Mouse (Mus musculus): ENCODE data around the gene Gm45233. TPM values are rescaled to one million over a fixed set of nuclear protein-coding genes. Genes with fewer than 3 reads are reported as not detected.

Gene Gm45233
- total RNA-seq, 2 experiments from 2014 or later = 0.79 TPM; not detected in 1

DNA sequence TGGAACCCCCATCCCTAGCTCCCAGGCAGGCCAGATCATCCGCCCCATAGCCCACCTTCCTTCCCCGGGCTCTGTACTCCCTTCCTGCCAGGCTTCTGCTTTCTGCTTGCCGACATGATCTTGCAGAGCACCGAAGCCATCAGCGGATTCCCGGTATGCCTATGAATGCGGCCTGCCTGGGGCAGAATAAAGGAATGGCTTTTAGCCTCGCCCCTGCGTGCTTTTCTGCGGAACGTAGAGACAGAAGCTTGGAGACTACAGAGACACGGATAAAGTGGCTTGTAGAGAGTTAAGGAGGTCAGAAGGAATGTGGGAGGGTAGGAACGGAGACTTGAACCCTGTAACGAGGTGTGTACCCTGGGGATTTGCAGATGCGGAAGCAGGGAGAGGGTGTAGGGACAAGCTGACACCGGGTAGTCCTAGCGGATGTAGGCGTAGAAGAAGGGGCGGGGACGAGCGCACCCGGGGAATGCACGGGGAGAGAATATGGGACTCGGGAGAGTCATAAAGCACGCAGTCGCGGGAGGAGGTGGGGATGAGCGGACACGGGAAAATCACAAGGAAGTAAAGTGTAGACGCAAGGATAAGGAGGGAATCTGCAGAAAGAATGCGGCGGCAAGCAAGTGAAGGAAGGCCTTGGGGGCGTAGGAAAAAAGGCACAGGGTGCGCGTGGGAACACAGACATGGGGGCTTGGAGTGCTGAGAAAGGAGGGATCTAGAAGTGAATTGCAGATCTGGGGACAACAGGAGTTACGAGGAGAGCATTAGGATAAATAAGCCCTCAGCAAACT is 607 bp upstream of the Gm45233 start:
- intact Hi-C loops (cut with DNase I) = loop anchor here (10.0 kb wide), 1 partner anchor 139 kb away; no protein-coding TSS in a partner anchor
- DNase-seq = peak; percentile 71 to 75

DNA sequence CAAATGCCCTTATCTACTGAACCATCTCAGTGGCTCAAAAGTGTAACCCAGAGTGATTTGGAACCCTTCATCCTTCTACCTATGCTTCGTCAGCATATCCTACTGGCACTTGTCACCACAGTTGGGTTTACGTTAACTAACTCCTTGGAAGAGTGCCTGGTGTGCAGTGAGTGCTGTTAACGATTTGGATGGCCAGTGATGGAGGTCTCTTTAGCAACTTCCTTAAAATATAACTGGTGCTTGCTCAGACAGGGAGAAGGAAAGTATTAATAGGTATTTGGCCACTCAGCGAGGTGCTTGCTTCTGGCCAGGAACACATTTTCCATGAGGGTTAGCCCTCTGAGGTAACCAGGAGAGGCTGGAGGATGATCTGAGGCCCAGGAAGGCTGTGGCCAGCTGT is 3.9 kb downstream of the Gm45233 start:
- intact Hi-C loops (cut with DNase I) = loop anchor here (10.0 kb wide), 1 partner anchor 143 kb away; no protein-coding TSS in a partner anchor
- no peak for DNase-seq

DNA sequence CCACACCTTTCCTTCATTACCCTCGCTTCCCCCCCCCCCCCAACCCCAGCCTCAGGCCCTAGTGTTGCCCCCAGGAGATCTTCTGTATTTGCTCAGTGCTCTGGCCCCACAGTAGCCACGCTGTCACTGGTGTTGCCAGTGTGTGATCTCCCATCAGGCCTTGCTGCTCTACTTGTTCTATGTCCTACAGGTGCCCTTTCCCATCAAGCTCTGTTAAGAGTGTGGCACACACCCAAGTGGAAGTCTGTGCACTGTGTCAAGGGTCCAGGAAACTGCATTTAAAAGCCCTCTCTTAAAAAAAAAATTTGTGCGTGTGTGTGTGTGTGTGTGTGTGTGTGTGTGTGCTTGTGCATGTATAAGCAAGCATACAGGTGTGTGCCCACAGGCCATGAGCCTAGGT is 4.3 kb downstream of the Gm45233 start:
- DNase-seq = no peak
- intact Hi-C loops (cut with DNase I) = loop anchor here (10.0 kb wide), 1 partner anchor 143 kb away; no protein-coding TSS in a partner anchor

DNA sequence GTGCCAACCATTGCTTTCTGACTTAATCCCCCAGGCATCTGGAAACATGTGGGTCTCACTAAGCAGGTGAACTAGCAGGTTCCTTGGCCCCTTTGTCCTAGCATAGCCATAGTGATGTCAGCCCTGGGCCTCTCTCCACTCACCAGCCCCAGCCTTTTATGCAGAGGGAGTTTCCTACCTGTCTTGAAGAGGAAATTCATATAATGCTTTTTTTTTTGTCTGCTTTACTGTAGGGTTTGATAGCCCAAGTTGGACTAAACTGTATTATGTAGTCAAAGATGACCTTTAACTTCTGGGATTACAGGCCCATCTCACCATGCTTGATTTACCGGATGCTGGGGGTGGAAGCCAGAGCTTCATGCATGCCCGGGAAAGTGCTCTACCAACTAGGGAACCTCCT is 5.9 kb downstream of the Gm45233 start:
- intact Hi-C loops (cut with DNase I) = loop anchor here (10.0 kb wide), 1 partner anchor 145 kb away; no protein-coding TSS in a partner anchor
- DNase-seq = no peak

DNA sequence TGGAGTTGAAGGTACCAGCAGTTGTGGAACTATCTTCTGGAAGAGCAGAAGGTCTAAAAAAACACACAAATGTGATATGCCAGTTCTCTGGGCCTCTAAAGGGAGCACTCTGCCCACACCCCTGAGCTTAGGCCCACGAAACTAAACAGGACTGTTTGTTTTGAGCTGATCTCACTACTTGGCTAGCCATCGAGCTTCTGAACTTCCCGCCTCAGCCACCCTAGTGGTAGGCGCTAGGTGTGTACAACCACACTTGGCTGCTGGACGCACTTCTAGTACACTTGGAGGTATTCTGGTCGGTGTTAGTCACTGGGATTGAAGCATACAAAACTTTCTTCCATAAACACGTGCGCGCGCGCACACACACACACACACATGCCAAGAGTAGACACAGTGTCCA is 7.8 kb downstream of the Gm45233 start:
- no peak for DNase-seq
- intact Hi-C loops (cut with DNase I) = no loop called here

DNA sequence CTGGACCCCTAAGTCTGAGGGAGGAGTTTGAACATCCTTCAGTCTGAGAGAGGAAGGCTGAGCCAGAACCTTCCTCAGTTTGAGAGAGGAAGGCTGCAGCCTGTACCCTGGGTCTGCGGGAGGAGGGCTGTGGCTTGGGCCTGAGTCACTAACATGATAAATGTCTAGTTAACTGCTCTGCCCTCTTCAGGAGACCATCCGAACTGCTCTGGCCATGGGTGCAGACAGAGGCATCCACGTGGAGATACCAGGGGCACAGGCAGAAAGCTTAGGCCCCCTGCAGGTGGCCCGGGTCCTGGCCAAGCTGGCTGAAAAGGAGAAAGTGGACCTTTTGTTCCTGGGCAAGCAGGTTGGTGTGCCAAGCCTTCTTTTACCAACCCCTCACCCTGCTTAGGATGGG is 8.7 kb downstream of the Gm45233 start:
- intact Hi-C loops (cut with DNase I) = no loop called here
- no peak for DNase-seq

DNA sequence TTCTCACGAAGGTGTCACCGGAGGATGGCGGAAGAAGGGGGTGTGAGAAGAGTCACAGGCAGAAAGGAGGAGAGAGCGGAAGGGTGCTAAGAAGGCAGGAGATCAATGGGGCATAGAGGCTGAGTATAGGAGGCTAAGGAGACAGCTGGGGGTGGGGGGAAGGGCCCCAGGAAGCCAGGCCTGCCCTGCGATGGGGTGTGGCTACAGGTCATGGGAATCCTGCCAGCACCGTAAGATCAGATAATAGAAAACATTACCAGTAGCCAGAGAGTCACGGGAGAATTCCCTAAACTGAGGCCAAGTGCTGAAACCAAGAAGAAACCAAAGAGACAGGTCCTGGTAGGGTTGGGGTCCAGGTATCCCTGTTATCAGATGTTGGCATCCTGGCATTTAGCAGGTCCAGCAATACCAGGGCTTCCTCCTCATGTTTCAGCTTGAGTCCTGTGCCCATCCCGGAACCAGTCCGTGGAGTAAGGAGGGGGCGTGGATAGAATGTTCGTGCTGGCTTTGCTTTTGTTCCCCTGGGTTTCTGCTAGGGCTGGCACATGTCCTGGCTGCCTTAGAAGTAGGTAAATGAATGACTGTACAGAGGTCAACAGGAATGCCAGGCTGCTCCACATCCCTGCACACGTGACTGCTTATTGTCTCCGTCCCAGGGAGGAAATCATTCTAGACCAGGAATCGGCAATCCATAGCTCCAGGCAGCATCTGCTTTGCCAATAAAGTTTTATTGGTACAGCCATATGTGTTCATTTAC is 9.8 kb downstream of the Gm45233 start:
- DNase-seq = no peak

DNA sequence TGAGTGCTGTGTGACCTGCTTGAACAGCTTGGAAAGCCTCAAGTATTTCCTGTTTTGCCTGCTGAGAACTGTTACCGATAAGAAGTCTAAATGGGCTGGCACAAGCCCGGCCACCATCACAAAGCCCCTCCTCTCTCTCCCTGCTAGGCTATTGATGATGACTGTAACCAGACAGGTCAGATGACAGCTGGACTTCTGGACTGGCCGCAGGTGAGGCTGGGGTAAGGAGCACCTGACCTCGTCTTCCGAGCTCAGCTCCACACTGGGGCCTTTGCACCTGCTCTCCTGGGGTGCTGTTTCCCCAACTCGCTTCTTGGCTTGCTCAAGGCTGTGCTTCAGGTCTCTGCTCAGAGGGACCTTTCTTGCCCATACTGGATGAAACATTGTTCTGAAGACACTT is 10.4 kb downstream of the Gm45233 start:
- DNase-seq = no peak
- intact Hi-C loops (cut with DNase I) = no loop called here

More for the DNA sequence above, 9.8 kb downstream of the Gm45233 start:
- intact Hi-C loops (cut with DNase I) = no loop called here

DNA sequence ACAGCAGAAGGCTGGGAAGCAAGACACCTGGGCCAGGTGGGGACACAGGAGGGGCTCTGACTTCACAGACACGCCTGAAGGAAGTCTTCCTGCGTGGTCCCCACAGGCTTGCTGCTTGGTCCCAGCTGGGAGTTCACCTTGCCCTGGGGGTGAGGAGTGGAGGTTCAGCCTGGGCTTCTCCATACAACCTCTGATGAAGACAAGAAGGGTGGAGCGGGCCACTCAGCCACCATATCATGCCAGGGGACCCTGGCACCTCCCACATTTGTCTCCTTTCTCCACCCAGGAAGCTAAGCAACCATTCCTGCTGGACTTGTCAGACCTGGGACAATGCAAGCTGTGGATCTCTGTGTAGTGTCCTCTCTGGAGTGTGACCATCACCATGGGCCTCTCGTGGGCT is 18.9 kb downstream of the Gm45233 start, which contains the start of gene Vsig10l:
Gene Vsig10l (plus strand): TSS at position 301 of the 400 bp plus-strand sequence.
- intact Hi-C loops (cut with DNase I) = no loop called here
- no peak for DNase-seq

DNA sequence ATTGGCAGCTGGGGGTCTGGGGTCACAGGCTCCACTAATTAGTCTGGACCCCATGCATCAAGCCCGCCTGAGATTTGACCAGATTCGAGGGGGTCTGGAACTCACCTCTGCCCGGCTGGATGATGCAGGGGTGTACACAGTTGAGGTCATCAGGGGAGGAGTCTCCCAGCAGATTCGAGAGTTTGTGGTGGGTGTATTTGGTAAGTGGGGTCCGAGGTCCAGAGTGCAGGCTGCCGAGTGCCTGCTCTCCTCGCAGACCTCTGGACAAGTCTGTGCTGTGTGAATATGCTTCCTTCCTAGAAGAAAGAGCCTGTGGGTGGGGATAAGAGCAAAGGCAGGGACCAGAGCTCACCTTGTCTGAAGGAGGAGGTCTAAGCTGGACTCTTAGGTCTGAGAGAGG is 20.0 kb downstream of the Gm45233 start:
- no peak for DNase-seq
- intact Hi-C loops (cut with DNase I) = no loop called here

DNA sequence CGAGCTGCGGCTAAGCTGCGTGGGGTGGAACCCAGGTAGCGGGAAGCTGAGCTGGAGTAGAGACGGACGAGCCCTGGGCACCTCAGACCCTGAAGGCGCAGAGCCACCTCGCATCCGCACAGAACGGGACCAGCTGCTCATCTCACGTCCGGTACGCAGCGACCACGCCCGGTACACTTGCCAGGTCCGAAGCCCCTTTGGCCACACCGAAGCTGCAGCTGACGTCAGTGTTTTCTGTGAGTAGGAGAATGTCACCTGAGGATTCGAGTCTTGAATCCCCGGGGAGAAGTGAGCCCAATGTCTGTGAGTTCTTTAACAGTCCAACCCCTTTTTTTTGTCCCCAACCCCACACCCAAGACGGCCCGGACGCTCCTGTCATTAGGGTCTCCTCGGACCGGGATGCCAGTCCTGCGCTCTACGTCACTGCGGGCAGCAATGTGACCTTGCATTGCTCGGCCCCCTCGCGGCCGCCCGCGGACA is 21.0 kb downstream of the Gm45233 start:
- intact Hi-C loops (cut with DNase I) = no loop called here
- DNase-seq = peak in 1 of 2 experiments; percentile 21

DNA sequence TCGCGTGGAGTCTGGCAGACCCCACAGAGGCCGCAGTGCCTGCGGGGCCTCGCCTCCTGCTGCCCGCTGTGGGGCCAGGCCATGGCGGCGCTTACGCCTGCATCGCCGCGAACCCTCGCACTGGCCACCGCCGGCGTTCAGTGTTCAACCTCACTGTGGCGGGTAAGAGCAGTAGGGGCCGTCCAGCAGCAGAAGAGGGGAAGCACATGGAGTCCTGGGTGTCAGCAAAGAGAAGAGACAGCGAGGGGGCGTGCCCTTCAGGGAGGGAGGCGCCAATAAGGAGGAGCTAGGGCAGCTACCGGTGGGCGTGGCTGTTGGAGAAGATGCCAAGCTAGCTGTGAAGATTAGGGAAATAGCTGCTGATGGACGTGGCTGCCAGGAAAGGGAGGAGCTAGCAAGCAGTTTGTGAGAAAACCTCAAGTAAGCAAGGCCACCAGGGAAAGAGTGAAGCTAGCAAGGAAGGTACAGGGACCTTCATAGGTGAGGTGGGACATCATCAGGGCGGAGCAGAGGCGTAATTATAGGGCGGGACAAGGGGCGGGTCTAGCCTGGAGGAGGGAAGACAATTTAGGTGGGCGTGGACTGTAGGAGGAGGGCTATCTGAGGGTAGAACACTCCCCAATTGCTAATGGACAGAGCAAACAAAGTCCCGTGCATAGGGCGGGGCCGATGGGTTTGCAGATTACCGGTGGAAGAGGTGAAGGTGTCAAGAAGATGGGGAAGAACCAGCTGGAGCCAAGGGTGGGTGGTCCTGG is 21.6 kb downstream of the Gm45233 start:
- peak; percentile 79 to 81 for DNase-seq
- intact Hi-C loops (cut with DNase I) = loop anchor here (1.0 kb wide), 1 partner anchor 42 kb away; no protein-coding TSS in a partner anchor

DNA sequence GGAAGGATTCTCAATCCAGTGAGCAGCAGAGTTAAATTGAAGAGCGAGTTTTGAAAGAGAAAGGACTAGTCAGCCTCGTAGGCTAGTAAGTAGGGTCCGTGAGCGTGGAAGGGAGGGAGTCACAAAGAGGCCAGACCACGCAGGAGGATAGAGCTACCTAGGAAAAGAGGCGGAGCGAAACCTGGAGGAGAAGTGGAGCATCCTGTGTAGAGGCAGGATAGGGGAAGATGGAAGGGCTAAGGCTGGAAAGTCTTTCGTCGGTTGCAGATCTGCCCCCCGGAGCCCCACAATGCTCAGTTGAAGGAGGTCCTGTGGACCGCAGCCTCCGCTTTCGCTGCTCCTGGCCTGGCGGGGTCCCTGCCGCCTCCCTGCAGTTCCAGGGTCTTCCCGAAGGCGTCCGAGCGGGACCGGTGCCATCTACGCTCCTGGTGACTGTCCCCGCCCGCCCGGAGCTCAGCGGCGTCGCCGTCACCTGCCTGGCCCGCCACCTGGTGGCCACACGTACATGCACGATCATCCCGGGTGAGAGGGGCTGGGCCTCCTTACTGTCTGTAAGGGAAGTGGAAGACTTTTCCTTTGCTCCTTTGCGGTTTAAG is 22.3 kb downstream of the Gm45233 start:
- DNase-seq = peak; percentile 69 to 75
- intact Hi-C loops (cut with DNase I) = loop anchor here (1.0 kb wide), 1 partner anchor 43 kb away; no protein-coding TSS in a partner anchor

DNA sequence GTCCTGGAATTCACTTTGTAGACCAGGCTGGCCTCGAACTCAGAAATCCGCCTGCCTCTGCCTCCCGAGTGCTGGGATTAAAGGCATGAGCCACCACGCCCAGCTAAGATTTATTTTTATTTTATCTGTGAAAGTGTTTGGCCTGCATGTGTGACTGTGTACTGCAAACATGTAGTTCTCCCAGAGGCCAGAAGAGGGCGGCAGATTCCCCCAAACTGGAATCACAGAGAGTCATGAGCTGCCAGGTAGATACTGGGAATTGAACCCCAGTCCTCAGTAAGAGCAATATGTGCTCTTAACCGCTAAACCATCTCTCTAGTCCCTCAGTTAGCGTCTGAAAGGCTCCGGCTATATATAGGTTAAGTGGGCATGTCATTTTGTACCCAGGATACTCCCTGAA is 26.4 kb downstream of the Gm45233 start:
- intact Hi-C loops (cut with DNase I) = no loop called here

DNA sequence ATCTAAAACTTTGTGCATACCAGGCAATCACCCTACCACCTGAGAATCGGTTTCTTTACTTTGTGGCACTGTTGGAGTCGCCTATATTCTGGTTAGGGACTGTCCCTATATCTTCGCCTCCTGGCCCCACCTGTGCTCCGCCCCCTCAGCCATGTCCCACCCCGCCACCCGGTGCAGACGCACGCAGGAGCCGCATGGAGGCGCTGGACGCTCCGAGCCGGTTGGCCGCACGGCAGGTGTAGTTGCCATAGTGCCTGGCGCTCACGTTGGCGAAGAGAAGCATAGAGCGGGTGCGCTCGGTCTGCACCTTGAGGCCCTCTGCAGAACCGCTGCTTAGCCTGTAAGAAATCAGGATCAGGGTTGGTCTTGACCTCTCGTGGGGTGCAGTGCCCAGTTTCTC is 31.8 kb downstream of the Gm45233 start:
- DNase-seq = no peak
- intact Hi-C loops (cut with DNase I) = no loop called here

More for the DNA sequence above, 26.4 kb downstream of the Gm45233 start:
- DNase-seq = no peak

DNA sequence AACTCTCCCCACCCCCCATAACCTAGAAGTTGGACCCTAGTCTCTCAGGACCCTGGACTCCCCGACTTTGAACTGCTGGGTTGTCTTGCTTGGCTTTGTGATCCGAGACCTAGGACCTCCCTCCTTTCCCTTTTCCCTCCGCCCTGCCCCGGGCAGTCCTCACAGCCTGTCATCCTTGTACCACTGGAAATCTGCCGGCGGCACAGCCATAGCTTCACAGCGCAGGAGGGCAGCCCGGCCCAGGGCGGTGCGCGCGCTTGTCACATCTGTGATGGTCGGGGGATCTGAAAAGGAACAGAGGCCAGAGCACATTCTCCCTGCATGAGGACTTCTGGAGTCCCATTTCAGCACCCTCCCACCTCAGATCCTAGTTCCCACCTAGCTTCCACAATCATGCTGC is 32.4 kb downstream of the Gm45233 start:
- no peak for DNase-seq
- intact Hi-C loops (cut with DNase I) = no loop called here

DNA sequence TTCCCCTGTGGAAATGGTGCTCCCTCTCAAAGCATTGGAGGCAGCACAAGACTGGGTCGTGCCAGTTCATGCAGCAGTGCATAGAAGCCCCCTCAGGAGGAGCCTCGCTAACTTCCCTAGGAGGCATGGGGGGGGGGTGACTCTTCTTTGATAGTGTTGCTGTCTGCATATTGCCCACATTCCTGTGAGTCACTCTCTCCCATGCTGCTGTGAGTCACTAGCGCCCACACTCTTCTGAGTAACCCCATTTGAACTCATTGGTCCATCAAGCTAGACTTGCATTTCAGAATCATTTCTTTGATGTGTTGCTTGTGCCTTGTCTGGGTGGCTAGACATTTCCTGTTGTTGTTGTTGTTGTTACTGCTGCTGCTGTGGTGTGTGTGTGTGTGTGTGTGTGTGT is 37.3 kb downstream of the Gm45233 start:
- intact Hi-C loops (cut with DNase I) = no loop called here
- DNase-seq = no peak

DNA sequence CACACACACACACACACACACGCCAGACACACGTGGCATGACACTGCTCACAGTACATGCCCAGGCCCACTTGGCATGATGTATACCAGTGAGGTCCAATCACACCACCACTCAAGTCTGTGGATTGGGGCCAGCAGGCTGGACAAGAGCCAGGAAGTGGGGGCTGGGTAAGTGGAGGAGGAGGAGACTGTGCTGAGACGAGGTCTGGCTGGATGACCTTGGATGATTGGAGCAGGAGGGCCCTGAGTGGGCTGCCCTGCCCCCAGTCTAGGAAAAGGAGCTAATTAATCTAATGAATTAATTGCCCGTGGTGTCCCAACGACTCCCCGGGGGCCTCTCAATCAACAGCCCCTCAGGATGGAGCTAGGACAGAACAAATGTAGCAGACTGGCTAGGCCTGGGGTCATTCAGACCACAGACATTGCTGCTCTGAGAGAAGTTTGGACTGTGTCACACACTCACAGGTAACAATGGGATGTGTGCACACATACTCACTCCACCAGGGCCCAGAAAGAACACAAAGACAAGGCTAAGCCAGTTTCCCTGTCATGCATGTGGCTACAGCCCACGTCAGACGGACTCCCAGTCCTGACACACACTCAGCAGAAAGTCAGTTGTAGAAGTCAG is 38.3 kb downstream of the Gm45233 start:
- intact Hi-C loops (cut with DNase I) = no loop called here
- DNase-seq = no peak

DNA sequence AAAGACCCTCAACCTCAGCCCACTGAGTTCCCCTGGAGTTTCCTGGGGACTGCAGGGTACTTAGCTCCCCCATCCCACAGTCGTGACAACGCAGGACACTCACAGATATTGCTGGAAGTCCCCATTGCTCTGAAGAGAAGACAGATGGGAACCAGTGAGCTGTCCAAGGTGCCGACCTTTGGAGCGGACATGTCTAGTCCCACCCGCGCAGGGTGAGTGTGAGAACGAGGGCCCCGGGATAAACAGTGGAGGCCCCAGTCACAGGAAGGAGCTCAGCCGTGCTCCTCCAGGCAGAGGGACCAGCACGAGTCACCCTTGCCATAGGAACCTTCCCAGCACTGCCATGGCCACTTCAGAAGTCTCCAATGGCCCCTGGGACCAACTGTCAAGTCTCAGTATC is 39.3 kb downstream of the Gm45233 start:
- intact Hi-C loops (cut with DNase I) = no loop called here
- DNase-seq = no peak

DNA sequence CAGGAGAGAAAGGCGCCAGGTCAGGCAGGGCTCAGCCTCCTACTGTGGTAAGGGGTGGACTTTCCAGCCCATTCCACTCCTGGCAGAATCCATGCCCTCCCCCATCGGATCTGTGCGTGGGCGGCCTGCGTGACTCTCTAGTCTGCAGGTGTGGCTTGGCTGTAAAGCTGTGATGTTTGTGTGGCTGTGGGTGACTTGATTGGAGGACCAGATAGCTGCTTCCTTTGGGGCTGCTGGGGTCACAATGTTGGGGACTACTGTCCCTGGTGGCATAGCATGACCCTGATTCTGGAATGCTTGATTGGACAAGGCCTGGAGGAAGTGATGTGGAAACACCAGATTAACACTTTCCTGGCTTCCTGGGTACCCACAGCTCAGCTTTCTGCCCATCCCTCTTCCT is 44.7 kb downstream of the Gm45233 start:
- DNase-seq = no peak
- intact Hi-C loops (cut with DNase I) = no loop called here

Measured in gastrocnemius, postnatal 36 days (tissue).